Mouse (Mus musculus): ENCODE results near the gene F12. TPM values are rescaled to one million over a fixed set of nuclear protein-coding genes. Genes with fewer than 3 reads are reported as not detected.

F12 gene
- 0.08 and 0.51 TPM in 2 replicates for polyA plus RNA-seq (2015; fragmentation: Nextera tagmentation; extraction: Ambion mirVana)

DNA sequence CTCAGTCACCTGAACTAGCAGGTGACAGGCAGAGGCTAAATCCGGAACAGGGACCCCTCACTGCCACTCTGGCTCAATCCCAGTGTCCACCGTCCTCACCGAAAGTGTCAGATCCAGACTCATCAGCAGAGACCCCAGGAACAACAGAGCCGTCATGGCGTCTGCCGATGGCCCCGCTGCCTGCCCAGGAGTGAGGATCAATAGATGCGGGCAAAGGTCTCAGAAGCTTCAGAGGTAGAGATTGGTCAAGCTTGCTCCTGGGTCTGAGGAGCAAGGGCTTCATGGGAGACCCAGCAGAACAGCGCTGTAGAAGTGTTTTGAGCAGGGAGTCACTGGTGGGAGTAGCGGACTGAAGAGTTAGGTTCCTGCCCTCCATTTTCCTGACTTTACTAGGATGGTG is at the start of gene F12:
F12 (minus strand) TSS at position 181 of the 400 bp plus-strand sequence.
- H3K27me3 ChIP-seq, result peaks cover 15% of the 10 kb centered on the region
- H3K27ac ChIP-seq, result no peak within 1 kb of the TSS
- WGBS, result 85% methylated on average over 10 of the region's 10 CpGs
- no peak within 1 kb of the TSS for H3K4me3 ChIP-seq
- H3K36me3 ChIP-seq, result no peaks in the 10 kb centered on the region
- no peak within 1 kb of the TSS for H3K4me2 ChIP-seq (replicated peaks)
- H3K9ac ChIP-seq, result peak within 1 kb of the TSS; percentile 32; the same call in 1 of the 2 replicates
- no peak for ATAC-seq (ENCODE audit: low FRiP score, low read depth)
- H3K4me1 ChIP-seq, result peaks cover 4% of the 10 kb centered on the region
- H3K9me3 ChIP-seq, result peaks cover 5% of the 10 kb centered on the region; the same call in 1 of the 2 replicates

DNA sequence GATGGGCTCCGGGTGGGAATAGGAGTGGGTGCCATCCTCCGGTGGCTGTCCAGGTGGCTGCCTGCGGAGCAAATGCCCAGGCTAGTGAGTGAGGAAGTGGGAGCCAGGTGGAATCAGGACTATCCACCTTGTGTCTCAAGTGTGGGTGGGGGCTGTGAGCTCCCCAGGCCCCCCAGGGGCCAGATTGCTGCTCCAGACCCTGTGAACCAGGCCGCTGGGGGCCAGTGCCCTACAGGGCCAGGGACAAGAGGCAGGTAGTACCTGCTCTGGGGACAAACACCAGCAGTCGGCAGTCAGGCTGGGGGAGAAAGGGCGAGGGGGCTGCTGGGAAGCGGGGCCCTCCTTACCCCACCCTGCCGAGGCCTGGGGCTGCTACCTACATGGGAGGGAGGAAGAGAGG is 49.7 kb upstream of the F12 start:
- peaks cover 80% of the 10 kb centered on the region for H3K36me3 ChIP-seq
- no peak overlapping the region for H3K4me2 ChIP-seq (replicated peaks)
- H3K27me3 ChIP-seq, result no peaks in the 10 kb centered on the region
- no peaks in the 10 kb centered on the region for H3K9me3 ChIP-seq
- no peak overlapping the region for H3K9ac ChIP-seq
- WGBS, result 91% methylated on average over 8 of the region's 8 CpGs
- H3K4me3 ChIP-seq, result no peak overlapping the region
- no peak overlapping the region for H3K27ac ChIP-seq
- H3K4me1 ChIP-seq, result peaks cover 30% of the 10 kb centered on the region
- ATAC-seq (ENCODE audit: low FRiP score, low read depth), result no peak

DNA sequence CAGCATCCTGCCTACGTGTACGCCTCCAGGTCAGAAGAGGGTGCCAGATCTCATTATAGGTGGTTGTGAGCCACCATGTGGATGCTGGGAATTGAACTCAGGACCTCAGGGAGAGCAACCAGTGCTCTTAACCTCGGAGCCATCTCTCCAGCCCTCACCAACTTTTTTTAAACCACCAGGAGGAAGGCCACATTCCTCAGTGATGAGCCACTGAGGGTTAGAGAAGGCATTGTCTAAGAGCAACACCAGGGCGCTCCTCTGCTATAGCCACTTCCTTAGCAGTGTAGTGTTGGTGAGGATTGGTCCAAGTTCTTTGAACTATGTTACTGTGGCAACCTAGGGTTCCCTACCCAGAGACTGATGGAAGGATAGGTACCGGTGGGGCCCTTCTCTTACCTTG is 49.2 kb upstream of the F12 start:
- Histone ChIP-seq H3K4me2 (replicated peaks) (no peak overlapping the region), H3K4me1 (peaks cover 35% of the 10 kb centered on the region), H3K9me3 (no peaks in the 10 kb centered on the region), H3K36me3 (peaks cover 75% of the 10 kb centered on the region), H3K9ac (no peak overlapping the region), H3K4me3 (no peak overlapping the region), H3K27ac (no peak overlapping the region), H3K27me3 (no peaks in the 10 kb centered on the region)
- no peak for ATAC-seq (ENCODE audit: low FRiP score, low read depth)
- WGBS, result 88% methylated on average over 5 of the region's 5 CpGs

- H3K4me3 ChIP-seq, result no peak overlapping the region
- 56% methylated on average over 5 of the region's 5 CpGs for WGBS
- no peak for ATAC-seq (ENCODE audit: low FRiP score, low read depth)
- H3K4me2 ChIP-seq (replicated peaks), result no peak overlapping the region
- peaks cover 41% of the 10 kb centered on the region for H3K4me1 ChIP-seq
- H3K27ac ChIP-seq, result no peak overlapping the region
- no peaks in the 10 kb centered on the region for H3K27me3 ChIP-seq
- H3K9me3 ChIP-seq, result no peaks in the 10 kb centered on the region
- H3K36me3 ChIP-seq, result peaks cover 64% of the 10 kb centered on the region
- H3K9ac ChIP-seq, result no peak overlapping the region
Measured at GRCm38 (mm10) chr13:55474621-55475069, 48.1 kb upstream of the F12 start.

DNA sequence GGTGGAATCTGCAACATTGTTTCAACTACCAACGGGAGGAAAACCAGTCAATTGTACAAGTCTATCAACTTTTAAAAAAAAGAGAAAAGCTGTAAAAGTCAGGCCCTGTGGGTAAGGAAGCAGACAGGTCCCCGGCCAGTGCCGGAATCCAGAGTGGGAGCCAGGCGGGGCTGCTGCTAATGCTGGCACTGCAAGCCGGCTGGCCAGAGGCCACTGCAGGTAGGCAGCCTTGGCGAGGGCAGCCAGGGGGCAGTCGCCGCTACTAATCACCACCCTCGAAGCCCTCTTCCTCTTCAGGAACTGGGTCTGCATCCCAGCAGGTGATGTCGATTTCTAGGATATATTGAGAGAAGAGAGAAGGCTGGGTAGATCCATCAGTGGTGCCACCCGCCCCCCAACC is 47.4 kb upstream of the F12 start:
- no peak for ATAC-seq (ENCODE audit: low FRiP score, low read depth)
- Histone ChIP-seq H3K4me1 (peaks cover 41% of the 10 kb centered on the region), H3K36me3 (peaks cover 57% of the 10 kb centered on the region), H3K27me3 (no peaks in the 10 kb centered on the region), H3K27ac (no peak overlapping the region; the same call in 1 of the 2 replicates), H3K4me2 (replicated peaks) (no peak overlapping the region), H3K9ac (0 out of 2 replicates have a peak overlapping the region, but pooled peaks have one; percentile 25), H3K4me3 (no peak overlapping the region), H3K9me3 (no peaks in the 10 kb centered on the region)
- WGBS, result 63% methylated on average over 11 of the region's 11 CpGs

DNA sequence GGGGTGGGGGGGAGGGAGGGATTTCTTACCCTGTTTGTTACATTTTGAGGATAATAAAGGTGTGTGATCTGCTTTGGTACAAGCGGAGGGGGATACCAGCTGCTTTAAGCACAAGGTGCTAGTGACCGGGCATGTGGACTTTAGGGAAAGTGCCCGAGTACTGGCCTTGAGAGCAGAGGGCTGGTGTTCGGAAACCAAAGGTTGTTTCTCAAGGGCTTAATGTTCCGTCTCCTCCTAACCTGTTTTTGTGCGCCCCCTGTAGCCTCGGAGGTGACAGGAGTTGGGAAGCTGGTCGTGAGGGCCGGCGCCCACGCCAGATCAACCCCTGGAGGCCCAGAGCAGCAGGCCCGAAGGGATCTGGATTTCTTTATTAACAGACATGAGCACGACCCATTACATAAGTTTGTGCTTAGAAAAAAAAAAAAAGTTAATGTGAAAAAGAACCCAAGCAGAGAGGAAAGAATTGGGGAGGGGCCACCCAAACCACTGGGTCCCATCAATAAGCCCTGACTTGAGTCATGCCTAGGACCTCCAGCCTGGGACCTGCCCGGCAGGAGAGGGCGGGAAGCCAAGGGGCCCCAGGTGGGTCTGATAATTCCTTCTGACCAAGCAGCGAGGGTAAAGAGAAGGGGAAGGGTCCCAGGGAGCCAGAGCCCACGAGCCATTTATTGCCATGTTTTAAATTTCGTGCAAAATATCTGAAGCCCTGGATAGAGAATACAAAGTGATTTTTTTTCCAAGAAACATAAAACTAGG is 46.7 kb upstream of the F12 start:
- H3K27ac ChIP-seq, result no peak overlapping the region
- ATAC-seq (ENCODE audit: low FRiP score, low read depth), result no peak
- H3K4me1 ChIP-seq, result peaks cover 41% of the 10 kb centered on the region
- H3K9ac ChIP-seq, result peak overlapping the region; percentile 81
- H3K36me3 ChIP-seq, result peaks cover 50% of the 10 kb centered on the region
- H3K27me3 ChIP-seq, result no peaks in the 10 kb centered on the region
- peak overlapping the region; percentile 63 for H3K4me3 ChIP-seq
- WGBS, result 13% methylated on average over 18 of the region's 18 CpGs
- peak overlapping the region; percentile 98 for H3K4me2 ChIP-seq (replicated peaks)
- no peaks in the 10 kb centered on the region for H3K9me3 ChIP-seq

DNA sequence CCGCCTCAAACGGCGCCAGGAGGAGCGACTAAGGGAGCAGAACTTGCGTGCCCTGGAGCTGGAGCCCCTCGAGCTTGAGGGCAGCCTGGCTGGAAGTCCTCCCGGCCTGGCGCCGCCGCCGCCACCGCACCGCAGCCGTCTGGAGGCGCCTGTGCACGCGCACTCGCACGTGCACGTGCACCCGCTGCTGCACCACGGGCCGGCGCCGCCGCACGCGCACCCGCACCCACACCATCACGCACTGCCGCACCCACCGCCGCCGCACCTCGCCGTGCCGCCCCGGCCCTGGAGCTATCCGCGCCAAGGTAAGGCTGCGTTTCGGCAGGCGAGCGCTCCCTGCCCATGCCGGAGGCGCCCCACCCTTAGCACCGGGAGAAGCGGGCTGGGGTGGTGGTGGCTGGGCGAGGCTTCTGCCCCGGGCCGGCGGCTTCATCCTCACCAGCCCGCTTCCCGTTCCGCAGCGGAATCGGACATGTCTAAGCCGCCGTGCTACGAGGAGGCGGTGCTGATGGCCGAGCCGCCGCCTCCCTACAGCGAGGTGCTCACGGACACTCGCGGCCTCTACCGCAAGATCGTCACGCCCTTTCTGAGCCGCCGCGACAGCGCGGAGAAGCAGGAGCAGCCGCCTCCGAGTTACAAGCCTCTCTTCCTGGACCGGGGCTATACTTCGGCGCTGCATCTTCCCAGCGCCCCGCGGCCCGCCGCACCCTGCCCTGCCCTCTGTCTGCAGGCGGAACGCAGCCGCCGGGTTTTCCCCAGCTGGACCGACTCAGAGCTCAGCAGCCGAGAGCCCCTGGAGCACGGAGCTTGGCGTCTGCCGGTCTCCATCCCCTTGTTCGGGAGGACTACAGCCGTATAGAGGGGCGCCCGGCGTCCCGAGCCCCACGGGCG is 45.8 kb upstream of the F12 start:
- Histone ChIP-seq H3K9me3 (no peaks in the 10 kb centered on the region), H3K36me3 (peaks cover 41% of the 10 kb centered on the region), H3K27ac (peak overlapping the region; percentile 79), H3K4me2 (replicated peaks) (peak overlapping the region; percentile 98), H3K27me3 (no peaks in the 10 kb centered on the region), H3K4me1 (peaks cover 45% of the 10 kb centered on the region), H3K4me3 (peak overlapping the region; percentile 63), H3K9ac (peak overlapping the region; percentile 81)
- ATAC-seq (ENCODE audit: low FRiP score, low read depth), result peak; percentile 44
- WGBS, result under 1% methylated on average over 99 of the region's 103 CpGs

GRCm38 (mm10) chr13:55471819-55472131 is 45.2 kb upstream of the F12 start:
- Histone ChIP-seq H3K4me1 (peaks cover 45% of the 10 kb centered on the region), H3K27me3 (no peaks in the 10 kb centered on the region), H3K9ac (peak overlapping the region; percentile 81), H3K36me3 (peaks cover 35% of the 10 kb centered on the region), H3K9me3 (no peaks in the 10 kb centered on the region), H3K27ac (peak overlapping the region; percentile 79), H3K4me3 (peak overlapping the region; percentile 63), H3K4me2 (replicated peaks) (peak overlapping the region; percentile 98)
- peak; percentile 18 for ATAC-seq (ENCODE audit: low FRiP score, low read depth)
- under 1% methylated on average over 31 of the region's 31 CpGs for WGBS

GRCm38 (mm10) chr13:55471156-55471818 is 44.7 kb upstream of the F12 start:
- Histone ChIP-seq H3K36me3 (peaks cover 30% of the 10 kb centered on the region), H3K27ac (peak overlapping the region; percentile 48), H3K4me1 (peaks cover 45% of the 10 kb centered on the region), H3K4me3 (peak overlapping the region; percentile 63), H3K27me3 (no peaks in the 10 kb centered on the region), H3K9me3 (no peaks in the 10 kb centered on the region), H3K9ac (peak overlapping the region; percentile 81), H3K4me2 (replicated peaks) (peak overlapping the region; percentile 98)
- WGBS, result 2% methylated on average over 49 of the region's 54 CpGs
- ATAC-seq (ENCODE audit: low FRiP score, low read depth), result peak; percentile 75

DNA sequence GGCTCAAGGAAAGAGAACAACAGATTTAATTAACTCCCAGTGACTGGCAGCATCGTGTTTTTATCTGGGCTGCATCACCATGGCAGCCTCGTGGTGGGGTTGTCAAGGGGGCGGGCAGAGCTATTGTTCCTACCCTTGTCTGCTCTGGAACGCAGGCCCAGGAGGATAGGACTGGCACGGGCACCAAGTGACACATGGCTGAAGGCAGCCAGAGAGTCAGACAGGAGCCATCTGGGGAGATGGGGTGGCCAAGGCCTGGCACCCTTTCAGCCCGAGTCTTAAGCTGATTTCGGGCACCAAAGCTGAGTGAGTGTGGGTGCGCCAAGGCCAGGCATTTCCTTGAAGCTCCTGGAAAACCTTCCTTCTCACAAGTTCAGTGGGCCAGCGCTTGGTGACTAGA is 43.8 kb upstream of the F12 start:
- peaks cover 54% of the 10 kb centered on the region for H3K4me1 ChIP-seq
- H3K9ac ChIP-seq, result no peak overlapping the region
- H3K36me3 ChIP-seq, result peaks cover 21% of the 10 kb centered on the region

GRCm38 (mm10) chr13:55468851-55469560 is 42.4 kb upstream of the F12 start:
- no peak for ATAC-seq (ENCODE audit: low FRiP score, low read depth)
- 45% methylated on average over 13 of the region's 13 CpGs for WGBS
- H3K36me3 ChIP-seq, result peaks cover 7% of the 10 kb centered on the region
- no peaks in the 10 kb centered on the region for H3K27me3 ChIP-seq
- no peak overlapping the region for H3K4me3 ChIP-seq
- no peak overlapping the region for H3K27ac ChIP-seq
- no peaks in the 10 kb centered on the region for H3K9me3 ChIP-seq
- H3K4me1 ChIP-seq, result peaks cover 50% of the 10 kb centered on the region
- 0 out of 2 replicates have a peak overlapping the region, but pooled peaks have one; percentile 21 for H3K9ac ChIP-seq
- no peak overlapping the region for H3K4me2 ChIP-seq (replicated peaks)

More for the DNA sequence above, 43.8 kb upstream of the F12 start:
- Histone ChIP-seq H3K4me3 (no peak overlapping the region), H3K27me3 (no peaks in the 10 kb centered on the region), H3K9me3 (no peaks in the 10 kb centered on the region), H3K4me2 (replicated peaks) (0 out of 2 replicates have a peak overlapping the region, but pooled peaks have one; percentile 98), H3K27ac (no peak overlapping the region)
- 75% methylated on average over 9 of the region's 9 CpGs for WGBS
- ATAC-seq (ENCODE audit: low FRiP score, low read depth), result no peak

Measured in limb, embryonic 13.5 days (tissue).